Mouse (Mus musculus): ENCODE results near the gene Tprkb. TPM values are rescaled to one million over a fixed set of nuclear protein-coding genes. Genes with fewer than 3 reads are reported as not detected.
"Not testable (repeated sequence)": the region's sequence is repeated elsewhere in the genome, so short reads cannot be mapped to it uniquely, and the experiment has no call there.

The Tprkb gene
- polyA plus RNA-seq, 1 experiment, result 21.2 TPM

GRCm38 (mm10) chr6:85915539-85916513 lies 4.2 kb downstream of the Tprkb start, which contains the start of gene Nat8f1:
Gene Nat8f1 (minus strand): TSS chr6:85915687.
- TF ChIP-seq POLR2A (IDR thresholded peaks at IDR 0.05; ENCODE audit: borderline replicate concordance, low read depth, low read length), result peak; percentile 87; the same call in 1 of the 2 replicates
- H3K4me1 ChIP-seq (ENCODE audit: control insufficient read depth, insufficient read depth, low read length), result not testable (repeated sequence)
- Histone ChIP-seq H3K4me3 (ENCODE audit: insufficient read depth, low read length) (peak within 1 kb of the TSS; percentile 69), H3K27ac (ENCODE audit: insufficient read depth, low read depth, low read length) (peak within 1 kb of the TSS; percentile 84)

GRCm38 (mm10) chr6:85916596-85916995 lies 4.9 kb downstream of the Tprkb start:
- TF ChIP-seq POLR2A (IDR thresholded peaks at IDR 0.05; ENCODE audit: borderline replicate concordance, low read depth, low read length) (no peak), CTCF (IDR thresholded peaks at IDR 0.05; ENCODE audit: low read depth, low read length) (no peak)
- peak overlapping the region; percentile 73 for H3K27ac ChIP-seq (ENCODE audit: insufficient read depth, low read depth, low read length)
- peak overlapping the region; percentile 69 for H3K4me3 ChIP-seq (ENCODE audit: insufficient read depth, low read length)
- H3K4me1 ChIP-seq (ENCODE audit: control insufficient read depth, insufficient read depth, low read length), result peaks cover 8% of the 10 kb centered on the region

- not testable (repeated sequence) for H3K27ac ChIP-seq (ENCODE audit: insufficient read depth, low read depth, low read length); H3K4me1 ChIP-seq (ENCODE audit: control insufficient read depth, insufficient read depth, low read length); H3K4me3 ChIP-seq (ENCODE audit: insufficient read depth, low read length)
Measured at GRCm38 (mm10) chr6:85918341-85918740, 6.7 kb downstream of the Tprkb start.

- TF ChIP-seq CTCF (IDR thresholded peaks at IDR 0.05; ENCODE audit: low read depth, low read length) (no peak), POLR2A (IDR thresholded peaks at IDR 0.05; ENCODE audit: borderline replicate concordance, low read depth, low read length) (no peak)
- H3K4me1 ChIP-seq (ENCODE audit: control insufficient read depth, insufficient read depth, low read length), result peaks cover 5% of the 10 kb centered on the region
- no peak overlapping the region for H3K27ac ChIP-seq (ENCODE audit: insufficient read depth, low read depth, low read length)
- H3K4me3 ChIP-seq (ENCODE audit: insufficient read depth, low read length), result no peak overlapping the region
Measured at GRCm38 (mm10) chr6:85919401-85919800, 7.7 kb downstream of the Tprkb start.

GRCm38 (mm10) chr6:85923643-85924042 lies 12.0 kb downstream of the Tprkb start:
- Histone ChIP-seq H3K27ac (ENCODE audit: insufficient read depth, low read depth, low read length) (no peak overlapping the region), H3K4me3 (ENCODE audit: insufficient read depth, low read length) (no peak overlapping the region), H3K4me1 (ENCODE audit: control insufficient read depth, insufficient read depth, low read length) (no peaks in the 10 kb centered on the region)
- TF ChIP-seq POLR2A (IDR thresholded peaks at IDR 0.05; ENCODE audit: borderline replicate concordance, low read depth, low read length), result no peak
- no peak for TF ChIP-seq CTCF (IDR thresholded peaks at IDR 0.05; ENCODE audit: low read depth, low read length)

- Histone ChIP-seq H3K27ac (ENCODE audit: insufficient read depth, low read depth, low read length) (no peak overlapping the region), H3K4me3 (ENCODE audit: insufficient read depth, low read length) (no peak overlapping the region), H3K4me1 (ENCODE audit: control insufficient read depth, insufficient read depth, low read length) (no peaks in the 10 kb centered on the region)
- no peak for TF ChIP-seq POLR2A (IDR thresholded peaks at IDR 0.05; ENCODE audit: borderline replicate concordance, low read depth, low read length)
- no peak for TF ChIP-seq CTCF (IDR thresholded peaks at IDR 0.05; ENCODE audit: low read depth, low read length)
Measured at GRCm38 (mm10) chr6:85926709-85927108, 15.0 kb downstream of the Tprkb start.

- no peak for TF ChIP-seq CTCF (IDR thresholded peaks at IDR 0.05; ENCODE audit: low read depth, low read length)
- TF ChIP-seq POLR2A (IDR thresholded peaks at IDR 0.05; ENCODE audit: borderline replicate concordance, low read depth, low read length), result no peak
- no peaks in the 10 kb centered on the region for H3K4me1 ChIP-seq (ENCODE audit: control insufficient read depth, insufficient read depth, low read length)
- no peak overlapping the region for H3K4me3 ChIP-seq (ENCODE audit: insufficient read depth, low read length)
- H3K27ac ChIP-seq (ENCODE audit: insufficient read depth, low read depth, low read length), result no peak overlapping the region
Measured at GRCm38 (mm10) chr6:85927476-85928464, 16.1 kb downstream of the Tprkb start.

- Histone ChIP-seq H3K4me1 (ENCODE audit: control insufficient read depth, insufficient read depth, low read length) (no peaks in the 10 kb centered on the region), H3K27ac (ENCODE audit: insufficient read depth, low read depth, low read length) (no peak overlapping the region), H3K4me3 (ENCODE audit: insufficient read depth, low read length) (no peak overlapping the region)
- no peak for TF ChIP-seq POLR2A (IDR thresholded peaks at IDR 0.05; ENCODE audit: borderline replicate concordance, low read depth, low read length)
- no peak for TF ChIP-seq CTCF (IDR thresholded peaks at IDR 0.05; ENCODE audit: low read depth, low read length)
Measured at GRCm38 (mm10) chr6:85929312-85929711, 17.6 kb downstream of the Tprkb start.

GRCm38 (mm10) chr6:85934047-85934446 lies 22.4 kb downstream of the Tprkb start:
- no peak overlapping the region for H3K4me3 ChIP-seq (ENCODE audit: insufficient read depth, low read length)
- peaks cover 5% of the 10 kb centered on the region for H3K4me1 ChIP-seq (ENCODE audit: control insufficient read depth, insufficient read depth, low read length)
- no peak overlapping the region for H3K27ac ChIP-seq (ENCODE audit: insufficient read depth, low read depth, low read length)
- TF ChIP-seq CTCF (IDR thresholded peaks at IDR 0.05; ENCODE audit: low read depth, low read length) (no peak), POLR2A (IDR thresholded peaks at IDR 0.05; ENCODE audit: borderline replicate concordance, low read depth, low read length) (no peak)
